Mouse (Mus musculus) cerebellum, adult 2 months (tissue): ENCODE data around the gene Gm9903.

Source experiments
- CTCF ChIP-seq: fragments of 200-500 bp; IDR thresholded peaks from 2 replicates; pipeline ENCODE4 v1.5.1; 2011; ENCODE audit warnings: low read depth, mild to moderate bottlenecking, control low read depth, low read length, moderate library complexity, borderline replicate concordance; ENCODE audit not compliant: insufficient read depth
- POLR2A ChIP-seq: fragments of 200-500 bp; IDR thresholded peaks from 2 replicates; pipeline ENCODE4 v1.6.1; 2011; ENCODE audit warnings: low read length, control low read depth, borderline replicate concordance; ENCODE audit not compliant: insufficient read depth

GRCm38 (mm10) chr5:33656739-33657138, 27.0 kb downstream of the Gm9903 start:
- no peak for TF ChIP-seq CTCF
- no peak for TF ChIP-seq POLR2A
